Mouse (Mus musculus) layer of hippocampus, postnatal 25 days (tissue): ENCODE data around the gene Aspm. TPM values are rescaled to one million over a fixed set of nuclear protein-coding genes. Genes with fewer than 3 reads are reported as not detected.
"Not testable (repeated sequence)": the region's sequence is repeated elsewhere in the genome, so short reads cannot be mapped to it uniquely, and the experiment has no call there.

Source experiments
- DNase-seq, 2 experiments: peaks; one replicate each; pipeline ENCODE4 v3.0.0; 2022; ENCODE audit warnings: mixed read lengths in 2 of 2, low spot score in 1 of 2; ENCODE audit errors: extremely low spot score in 1 of 2
- total RNA-seq, 2 experiments: library from RNA; stranded (reverse); gene quantifications; 2 replicates each; pipeline ENCODE4 v1.2.3; 2021

The Aspm gene
- total RNA-seq: under 1 TPM; 0.70 to 0.71 TPM

- DNase-seq: peak; percentile 61 to 70
Measured at GRCm38 (mm10) chr1:139454340-139455225, at the start of gene Aspm. Gene Aspm, plus strand, starts transcription at chr1:139454772.

GRCm38 (mm10) chr1:139405766-139406165 is 48.8 kb upstream of the Aspm start:
- no peak for DNase-seq

- DNase-seq: no peak
Measured at GRCm38 (mm10) chr1:139407701-139408100, 46.9 kb upstream of the Aspm start.

GRCm38 (mm10) chr1:139412365-139412764 is 42.2 kb upstream of the Aspm start:
- not testable (repeated sequence) for DNase-seq

GRCm38 (mm10) chr1:139413465-139413864 is 41.1 kb upstream of the Aspm start:
- no peak for DNase-seq

GRCm38 (mm10) chr1:139421521-139421874 is 33.1 kb upstream of the Aspm start:
- no peak for DNase-seq

- peak; percentile 81 to 93 for DNase-seq
Measured at GRCm38 (mm10) chr1:139421875-139422791, 32.4 kb upstream of the Aspm start, which contains the start of gene Zbtb41. Gene Zbtb41, plus strand, starts transcription at chr1:139422288.

GRCm38 (mm10) chr1:139422941-139423340 is 31.6 kb upstream of the Aspm start:
- DNase-seq: no peak

GRCm38 (mm10) chr1:139423931-139424330 is 30.6 kb upstream of the Aspm start:
- DNase-seq: no peak

- DNase-seq: no peak
Measured at GRCm38 (mm10) chr1:139425006-139425405, 29.6 kb upstream of the Aspm start.

GRCm38 (mm10) chr1:139438373-139438772 is 16.2 kb upstream of the Aspm start:
- no peak for DNase-seq

GRCm38 (mm10) chr1:139443103-139443502 is 11.5 kb upstream of the Aspm start:
- not testable (repeated sequence) for DNase-seq

- no peak for DNase-seq
Measured at GRCm38 (mm10) chr1:139455226-139455869, 776 bp downstream of the Aspm start.

GRCm38 (mm10) chr1:139460807-139461206 is 6.2 kb downstream of the Aspm start:
- DNase-seq: no peak

GRCm38 (mm10) chr1:139465936-139466335 is 11.4 kb downstream of the Aspm start:
- no peak for DNase-seq

- peak in 1 of 2 experiments; percentile 24 for DNase-seq
Measured at GRCm38 (mm10) chr1:139478898-139479297, 24.3 kb downstream of the Aspm start.

- no peak for DNase-seq
Measured at GRCm38 (mm10) chr1:139480246-139480645, 25.7 kb downstream of the Aspm start.

- DNase-seq: no peak
Measured at GRCm38 (mm10) chr1:139481146-139481545, 26.6 kb downstream of the Aspm start.

GRCm38 (mm10) chr1:139494630-139495029 is 40.1 kb downstream of the Aspm start:
- DNase-seq: no peak

GRCm38 (mm10) chr1:139495408-139495807 is 40.8 kb downstream of the Aspm start:
- no peak for DNase-seq

GRCm38 (mm10) chr1:139496212-139496611 is 41.6 kb downstream of the Aspm start:
- no peak for DNase-seq
